Mouse (Mus musculus): Measurements from ENCODE around the gene Gm26741.

Gene Gm26741

DNA sequence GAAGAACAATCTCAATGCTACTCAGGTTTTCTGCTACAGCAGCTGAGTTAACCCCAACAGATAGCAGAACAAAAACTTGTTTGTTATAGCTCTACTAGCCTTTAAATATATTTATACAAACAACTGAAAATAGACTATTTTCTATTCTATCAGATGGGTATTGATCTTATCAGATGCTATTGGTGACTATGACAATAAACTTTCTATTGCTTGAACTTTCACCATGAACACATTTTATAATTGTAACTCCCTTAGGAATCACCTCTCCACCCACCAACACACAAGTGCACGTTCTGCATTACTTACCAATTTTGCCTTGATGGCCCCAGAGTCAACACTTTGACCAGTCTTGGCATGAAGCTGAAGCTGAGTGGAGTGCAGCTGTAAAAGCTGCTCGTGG lies at the start of gene Gm26741:
Gene Gm26741, plus strand, starts transcription at position 301 of the 400 bp plus-strand sequence.
- no peak for DNase-seq

DNA sequence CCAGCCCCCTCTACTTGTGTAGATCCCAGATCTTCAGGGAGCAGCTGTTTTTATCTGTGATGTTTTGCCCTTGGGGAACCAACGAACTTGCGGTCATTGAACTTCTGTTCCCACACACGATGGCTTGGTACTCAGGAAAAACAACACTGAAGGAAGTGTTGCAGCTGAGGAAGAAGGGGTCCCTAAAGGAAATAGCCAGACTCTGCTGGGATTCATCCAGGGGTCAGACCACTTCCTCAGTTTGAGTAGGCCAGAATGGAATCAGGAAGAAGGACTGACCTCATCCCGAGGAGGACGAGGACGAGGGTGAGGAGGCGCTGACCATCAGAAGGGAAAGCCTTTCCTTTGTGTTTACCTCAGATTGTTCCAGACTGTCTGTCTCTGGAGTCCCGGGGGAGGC lies 49.4 kb upstream of the Gm26741 start:
- no peak for DNase-seq

- no peak for DNase-seq
Measured at GRCm38 (mm10) chr10:52319506-52320286, 38.9 kb upstream of the Gm26741 start.

GRCm38 (mm10) chr10:52321918-52322317 lies 36.6 kb upstream of the Gm26741 start:
- no peak for DNase-seq

DNA sequence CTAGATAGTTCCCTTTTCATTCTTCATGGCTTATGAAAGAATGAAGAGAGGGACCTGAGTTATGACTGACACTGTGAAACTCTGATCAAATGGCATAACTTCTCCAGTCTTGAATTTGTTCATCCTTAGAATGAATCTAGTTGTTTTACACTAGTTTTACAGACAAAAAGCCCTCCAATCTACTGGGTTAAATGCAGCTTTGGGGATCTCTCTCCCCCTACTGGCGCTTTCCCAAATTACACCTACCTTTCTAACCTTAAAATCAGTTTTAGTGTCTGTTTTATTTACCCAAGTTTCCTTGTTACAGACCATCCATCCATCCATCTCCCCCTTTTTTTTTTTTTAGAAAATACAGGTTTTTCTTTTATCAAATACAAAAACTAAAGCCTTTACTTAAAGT lies 27.6 kb upstream of the Gm26741 start:
- DNase-seq = peak; percentile 43

DNA sequence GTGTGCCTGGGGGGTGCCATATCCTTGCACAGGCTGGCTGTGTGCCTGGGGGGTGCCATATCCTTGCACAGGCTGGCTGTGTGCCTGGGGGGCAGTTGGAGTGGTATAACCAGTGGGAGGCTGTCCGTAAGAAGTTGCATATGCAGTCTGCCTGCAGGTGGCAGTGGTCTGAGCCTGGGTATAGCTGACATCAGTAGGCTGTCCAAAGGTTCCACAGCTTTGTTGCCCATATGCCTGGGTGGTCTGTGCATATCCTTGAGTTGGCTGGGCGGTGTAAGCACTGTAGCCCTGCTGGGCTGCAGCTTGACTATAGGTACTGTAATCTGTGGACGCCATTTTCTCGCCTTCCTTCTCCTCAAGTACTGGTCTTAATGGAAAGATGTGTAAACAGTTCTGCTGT lies 15.2 kb upstream of the Gm26741 start:
- DNase-seq = peak; percentile 4

DNA sequence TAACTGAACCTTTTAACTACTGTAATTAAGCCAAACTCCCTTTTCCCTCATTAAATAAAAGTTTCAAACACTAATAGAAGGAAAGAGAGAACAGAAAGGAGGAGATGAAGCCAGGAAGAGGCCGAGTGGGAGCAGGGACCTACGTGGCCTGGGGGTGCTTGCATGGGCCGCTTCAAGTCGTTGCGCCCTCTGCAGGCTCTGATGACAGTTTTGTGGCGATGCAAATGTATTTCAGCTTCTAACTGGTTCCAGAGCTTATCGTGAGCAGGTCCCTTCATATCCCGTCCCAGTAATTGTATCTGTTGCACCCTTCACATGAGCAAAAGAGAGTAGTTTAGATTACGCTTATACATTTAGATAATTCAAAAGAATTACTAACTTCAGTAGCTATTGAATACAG lies 5.4 kb upstream of the Gm26741 start:
- DNase-seq = no peak

GRCm38 (mm10) chr10:52360241-52360735 lies 1.7 kb downstream of the Gm26741 start:
- no peak for DNase-seq

DNA sequence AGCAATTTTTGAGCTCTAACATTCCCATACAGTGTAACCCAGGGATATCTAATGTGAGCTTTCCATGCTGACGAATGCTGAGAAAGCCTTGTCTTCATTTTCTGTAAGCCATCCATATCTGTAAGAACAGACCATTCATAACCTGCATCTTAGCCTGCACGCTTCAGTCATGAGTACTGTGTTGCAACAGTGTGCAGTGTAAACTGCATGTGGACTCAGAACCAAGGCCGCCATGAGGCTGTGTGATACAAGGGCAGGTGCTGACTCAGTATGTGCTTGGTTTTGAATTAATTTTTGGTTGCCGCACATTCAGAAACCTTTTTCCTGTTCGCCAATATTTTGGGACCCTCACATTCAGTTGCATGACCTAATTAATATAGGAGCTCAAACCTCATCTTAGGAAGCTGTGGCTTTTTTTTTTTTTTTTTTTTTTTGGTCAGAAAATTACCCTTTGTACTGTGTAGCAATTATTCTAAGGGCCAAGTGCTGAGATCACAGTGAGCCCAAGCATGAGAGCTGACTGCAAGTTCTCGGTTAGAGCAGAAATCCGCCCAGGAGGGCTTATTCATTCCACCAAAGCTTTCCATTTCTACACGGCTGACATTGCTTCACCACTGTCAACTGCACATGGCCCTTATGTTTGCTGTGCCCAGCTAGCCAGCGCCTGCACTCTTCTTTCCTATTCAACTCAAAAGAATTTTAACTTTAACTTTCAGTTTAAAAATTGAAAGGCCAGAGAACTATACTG lies 2.5 kb downstream of the Gm26741 start:
- no peak for DNase-seq

- DNase-seq = no peak
Measured at GRCm38 (mm10) chr10:52368376-52368775, 9.8 kb downstream of the Gm26741 start.

DNA sequence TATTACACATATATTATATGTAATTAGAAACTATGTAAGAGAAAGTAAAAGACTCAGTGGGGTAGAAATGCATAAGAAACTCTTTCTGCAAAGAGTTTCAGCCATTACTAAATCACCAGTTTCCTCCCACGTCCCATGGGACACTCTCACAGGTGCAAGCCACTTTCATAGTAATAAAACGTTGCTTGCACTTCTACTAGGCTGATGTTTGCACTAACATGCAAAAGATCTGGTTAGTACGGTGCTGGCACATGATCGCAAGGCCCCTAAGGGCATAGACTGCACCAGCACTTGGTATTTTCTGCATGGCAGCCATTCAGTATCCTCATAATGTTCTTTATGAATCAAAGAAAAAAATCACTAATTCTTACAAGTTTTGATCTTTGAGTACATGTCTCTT lies 15.3 kb downstream of the Gm26741 start:
- no peak for DNase-seq

DNA sequence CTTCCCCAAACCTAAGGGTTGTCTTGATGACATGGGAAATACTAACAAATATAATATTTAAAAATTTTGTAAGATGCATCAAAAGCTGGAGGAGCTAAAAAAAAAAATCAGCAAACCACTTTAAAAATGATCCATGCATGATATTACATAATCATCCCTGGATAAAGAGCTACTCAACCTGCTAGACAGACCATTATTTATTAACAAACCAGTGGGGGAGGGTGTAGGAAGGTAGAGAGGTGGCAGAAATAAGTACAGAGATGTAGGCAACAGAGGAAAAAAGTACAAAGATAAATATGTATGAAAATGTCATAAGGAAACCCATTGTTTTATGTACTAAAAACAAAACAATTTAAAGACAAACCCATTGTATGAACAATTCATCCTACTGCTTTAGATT lies 16.1 kb downstream of the Gm26741 start:
- no peak for DNase-seq

DNA sequence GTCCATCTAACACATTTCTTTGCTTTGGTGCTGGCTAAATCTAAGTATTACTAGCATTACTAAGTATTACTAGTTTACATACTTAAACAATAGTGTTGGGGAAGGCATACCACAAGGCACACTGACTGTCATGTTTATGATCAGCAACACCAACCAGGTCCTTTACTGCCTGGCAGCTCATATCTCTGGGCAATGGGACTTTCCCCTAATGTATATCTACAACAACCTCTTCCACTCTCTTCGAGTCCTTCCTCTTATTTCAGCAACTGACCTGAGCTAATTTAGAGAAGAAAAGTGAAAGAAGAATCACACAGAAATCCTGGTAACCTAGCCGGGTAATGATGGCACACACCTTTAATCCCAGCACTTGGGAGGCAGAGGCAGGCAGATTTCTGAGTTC lies 17.9 kb downstream of the Gm26741 start:
- DNase-seq = no peak

DNA sequence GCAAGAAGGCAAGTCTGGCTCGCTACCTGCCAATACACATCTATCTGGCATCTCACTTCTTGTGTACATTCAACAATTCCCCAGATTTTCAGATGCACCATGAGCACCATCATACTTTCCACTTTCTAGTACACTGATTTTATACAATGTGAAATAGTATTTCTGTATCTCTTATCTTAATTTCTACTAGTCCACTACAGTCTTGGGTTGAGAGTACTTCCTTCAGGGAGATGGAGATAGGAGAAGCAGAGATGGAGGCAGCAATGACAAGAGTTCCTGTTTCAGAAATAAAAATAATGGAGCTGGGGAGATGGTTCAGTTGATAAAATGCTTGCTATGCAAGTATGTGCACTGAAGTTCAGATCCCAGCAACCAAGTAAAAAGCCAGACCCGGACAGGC lies 19.2 kb downstream of the Gm26741 start:
- DNase-seq = no peak

GRCm38 (mm10) chr10:52381321-52381801 lies 22.8 kb downstream of the Gm26741 start:
- DNase-seq = no peak

- DNase-seq = peak; percentile 98
Measured at GRCm38 (mm10) chr10:52381845-52382591, 23.5 kb downstream of the Gm26741 start, which contains the start of gene Gopc. Gopc (minus strand) TSS chr10:52382124.

- DNase-seq = no peak
Measured at GRCm38 (mm10) chr10:52383022-52383421, 24.5 kb downstream of the Gm26741 start.

GRCm38 (mm10) chr10:52383522-52383921 lies 25.0 kb downstream of the Gm26741 start:
- no peak for DNase-seq

GRCm38 (mm10) chr10:52384823-52385610 lies 26.4 kb downstream of the Gm26741 start:
- DNase-seq = peak; percentile 77

- no peak for DNase-seq
Measured at GRCm38 (mm10) chr10:52387192-52387591, 28.6 kb downstream of the Gm26741 start.

GRCm38 (mm10) chr10:52388922-52389430 lies 30.4 kb downstream of the Gm26741 start, which contains the start of gene Nepn:
Nepn (plus strand) TSS chr10:52388972.
- no peak for DNase-seq

DNA sequence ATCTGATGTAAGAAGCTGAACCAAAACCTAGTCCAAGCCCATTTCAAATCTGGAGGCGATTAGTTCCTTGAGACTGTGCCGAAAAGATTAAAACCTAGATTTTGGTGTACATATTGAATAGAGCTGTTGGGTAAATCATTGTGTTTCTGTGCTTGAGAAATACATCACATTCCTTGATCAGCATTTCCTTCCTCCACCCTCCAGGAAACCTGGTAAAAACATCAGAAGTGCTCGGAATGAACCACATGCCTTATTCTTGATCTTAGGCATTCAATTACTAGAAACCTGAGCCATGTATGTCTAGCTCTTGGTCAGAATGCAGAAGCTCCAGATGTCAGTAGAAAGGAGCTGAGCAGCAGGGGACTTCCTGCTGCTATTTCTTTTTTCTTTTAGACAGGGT lies 30.9 kb downstream of the Gm26741 start:
- no peak for DNase-seq
